ENCODE assay signal across 26 mouse cellular contexts in the genomic region with DNA sequence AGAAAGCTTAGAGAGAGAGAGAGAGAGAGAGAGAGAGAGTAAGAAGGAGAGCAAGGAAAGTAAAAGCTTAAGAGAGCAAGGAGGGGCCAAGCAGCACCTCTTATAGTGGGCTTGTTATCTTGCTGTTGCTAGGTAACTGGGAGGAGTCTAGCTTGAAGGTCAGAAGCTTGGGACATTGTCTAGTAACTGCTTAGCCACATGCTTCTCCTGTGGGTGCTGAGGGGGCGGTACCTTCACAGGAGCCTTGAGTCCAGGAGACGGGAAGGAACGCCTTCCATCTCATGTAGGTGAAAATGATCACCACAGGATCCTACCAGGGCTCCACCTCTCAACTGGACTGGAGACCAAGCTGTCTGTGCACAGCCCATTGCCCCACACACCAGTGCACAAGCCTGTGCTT. TPM values are rescaled to one million over a fixed set of nuclear protein-coding genes. Genes with fewer than 3 reads are reported as not detected.
DNase-seq lines count a peak whose midpoint lies in the region; ATAC-seq and TF ChIP-seq lines count a peak whose summit lies in the region.
"Had no signal": no experiment of that assay in that cellular context is flagged by ENCODE, and none has a peak within 500 bp of the region (broad histone marks: within the 10 kb centered on the region; RNA-seq: fewer than 3 reads in every experiment).

No protein-coding gene starts in this region.

- H3K4me1 ChIP-seq in heart, embryonic 12.5 days (replicated peaks), result peaks cover 50% of the 10 kb centered on the region
- 0 out of 2 replicates have a peak, but pooled peaks cover 4% of the 10 kb centered on the region for H3K4me1 ChIP-seq in embryonic facial prominence, embryonic 15.5 days
- peaks cover 7% of the 10 kb centered on the region; the same call in 1 of the 2 replicates for H3K4me1 ChIP-seq in stomach, embryonic 14.5 days (ENCODE audit: control insufficient read depth, insufficient read depth, low read length)
- H3K4me1 ChIP-seq: forebrain, embryonic 12.5 days; liver, embryonic 15.5 days had no signal

- H3K27me3 ChIP-seq in heart, embryonic 12.5 days (replicated peaks), result no peaks in the 10 kb centered on the region
- H3K27me3 ChIP-seq in embryonic facial prominence, embryonic 15.5 days, result no peaks in the 10 kb centered on the region
- no peaks in the 10 kb centered on the region for H3K27me3 ChIP-seq in stomach, embryonic 14.5 days (ENCODE audit: control insufficient read depth, insufficient read depth, low read length)
- H3K27me3 ChIP-seq: embryonic facial prominence, embryonic 12.5 days; forebrain, embryonic 12.5 days; hindbrain, embryonic 13.5 days; limb, embryonic 13.5 days; liver, embryonic 15.5 days; Patski had no signal

- no peak overlapping the region for H3K4me2 ChIP-seq in heart, embryonic 12.5 days
- H3K4me2 ChIP-seq in embryonic facial prominence, embryonic 15.5 days (replicated peaks), result no peak overlapping the region
- H3K4me2 ChIP-seq in stomach, embryonic 14.5 days (replicated peaks; ENCODE audit: low read depth, low read length), result no peak overlapping the region
- H3K4me2 ChIP-seq: embryonic facial prominence, embryonic 12.5 days; forebrain, embryonic 12.5 days; hindbrain, embryonic 13.5 days; limb, embryonic 13.5 days; liver, embryonic 15.5 days; midbrain, embryonic 11.5 days had no signal

- H3K27ac ChIP-seq in heart, embryonic 12.5 days (ENCODE audit: poor library complexity, severe bottlenecking), result peak overlapping the region; percentile 68; the same call in 1 of the 2 replicates
- peak overlapping the region; percentile 41; the same call in 1 of the 2 replicates for H3K27ac ChIP-seq in left cerebral cortex, adult 2 months
- peak overlapping the region; percentile 71; the same call in 1 of the 2 replicates for H3K27ac ChIP-seq in embryonic facial prominence, embryonic 15.5 days (replicated peaks)
- no peak overlapping the region for H3K27ac ChIP-seq in stomach, embryonic 14.5 days (ENCODE audit: low read length)
- H3K27ac ChIP-seq: forebrain, embryonic 12.5 days; liver, embryonic 15.5 days; macrophage had no signal

- H3K4me3 ChIP-seq in heart, embryonic 12.5 days, result no peak overlapping the region
- H3K4me3 ChIP-seq in left cerebral cortex, adult 2 months, result no peak overlapping the region
- no peak overlapping the region for H3K4me3 ChIP-seq in embryonic facial prominence, embryonic 15.5 days (replicated peaks)
- H3K4me3 ChIP-seq in stomach, embryonic 14.5 days (ENCODE audit: low read depth, low read length), result no peak overlapping the region
- H3K4me3 ChIP-seq: embryonic facial prominence, embryonic 12.5 days; forebrain, embryonic 12.5 days; hindbrain, embryonic 13.5 days; limb, embryonic 13.5 days; liver, embryonic 15.5 days had no signal

- no peaks in the 10 kb centered on the region for H3K9me3 ChIP-seq in heart, embryonic 12.5 days (replicated peaks)
- H3K9me3 ChIP-seq in embryonic facial prominence, embryonic 15.5 days (replicated peaks), result no peaks in the 10 kb centered on the region
- H3K9me3 ChIP-seq in stomach, embryonic 14.5 days (ENCODE audit: control insufficient read depth, low read depth, low read length), result no peaks in the 10 kb centered on the region
- H3K9me3 ChIP-seq: embryonic facial prominence, embryonic 12.5 days; forebrain, embryonic 12.5 days; hindbrain, embryonic 13.5 days; limb, embryonic 13.5 days; liver, embryonic 15.5 days had no signal

- no peak for DNase-seq in heart, postnatal 25 days (ENCODE audit: low spot score)
- no peak for DNase-seq in left cerebral cortex, adult 2 months (ENCODE audit: extremely low spot score in 1 of 2, low spot score in 2 of 2)
- DNase-seq in left cerebral cortex, adult 8-10 months (ENCODE audit: low spot score in 2 of 2), result no peak
- DNase-seq: adrenal gland, postnatal 25 days; cerebellum, adult 2 months; gastrocnemius, postnatal 36 days; kidney, adult 18-20 months; kidney, postnatal 10 days; retina, postnatal 1 day; right cerebral cortex, postnatal 4 days; thymus, adult 18-20 months had no signal

- 51% methylated on average over 3 of the region's 3 CpGs for WGBS in heart, embryonic 12.5 days
- 83% methylated on average over 3 of the region's 3 CpGs for WGBS in embryonic facial prominence, embryonic 15.5 days
- WGBS in stomach, embryonic 14.5 days, result 70% methylated on average over 3 of the region's 3 CpGs

- H3K9ac ChIP-seq in heart, embryonic 12.5 days, result no peak overlapping the region
- H3K9ac ChIP-seq in embryonic facial prominence, embryonic 15.5 days, result no peak overlapping the region
- no peak overlapping the region for H3K9ac ChIP-seq in stomach, embryonic 14.5 days (replicated peaks; ENCODE audit: low read depth, low read length)
- H3K9ac ChIP-seq: embryonic facial prominence, embryonic 12.5 days; forebrain, embryonic 12.5 days; hindbrain, embryonic 13.5 days; limb, embryonic 13.5 days; liver, embryonic 15.5 days had no signal

- TF ChIP-seq CTCF in left cerebral cortex, adult 2 months (IDR thresholded peaks at IDR 0.05), result no peak

- intact Hi-C loops in heart, postnatal 25 days (cut with DNase I), result no loop called here
- intact Hi-C loops in left cerebral cortex, adult 2 months (cut with DNase I), result no loop called here

- peaks cover 10% of the 10 kb centered on the region; the same call in 1 of the 2 replicates for H3K36me3 ChIP-seq in heart, embryonic 12.5 days
- no peaks in the 10 kb centered on the region for H3K36me3 ChIP-seq in embryonic facial prominence, embryonic 15.5 days
- H3K36me3 ChIP-seq in stomach, embryonic 14.5 days (ENCODE audit: control insufficient read depth, insufficient read depth, low read length), result no peaks in the 10 kb centered on the region
- H3K36me3 ChIP-seq: forebrain, embryonic 12.5 days; hindbrain, embryonic 13.5 days; liver, embryonic 15.5 days had no signal

- ATAC-seq in heart, embryonic 12.5 days (ENCODE audit: insufficient number of reproducible peaks, low FRiP score), result no peak
- ATAC-seq in embryonic facial prominence, embryonic 15.5 days (ENCODE audit: insufficient number of reproducible peaks, low FRiP score, low TSS enrichment, low read depth), result no peak
- ATAC-seq in stomach, embryonic 14.5 days (ENCODE audit: insufficient number of reproducible peaks, insufficient read depth, low FRiP score, low read depth), result peak; percentile 46; the same call in 1 of the 2 replicates
- no peak for ATAC-seq in frontal cortex, adult (ENCODE audit: low TSS enrichment)
- ATAC-seq: activated CD4-positive, CD25-positive, alpha-beta regulatory T cell, adult 4 months; Patski had no signal

RNA-seq across cellular contexts. Expression of a gene that starts 16.1 kb away (rescaled TPM):
- polyA plus RNA-seq in heart, embryonic 12.5 days (2016; fragmentation: Nextera tagmentation; extraction: Ambion mirVana), result 13.8 and 15.4 TPM in 2 replicates
- total RNA-seq in heart, postnatal 25 days (2021), result under 1 TPM; 0.45 to 0.73 TPM
- 1 to 10 TPM; 6.5 to 8.5 TPM for total RNA-seq in left cerebral cortex, adult 2 months (2021)
- 1 to 10 TPM; 4.4 to 8.6 (median 6.8) TPM for total RNA-seq in left cerebral cortex, adult 8-10 months (2022)
- polyA plus RNA-seq in embryonic facial prominence, embryonic 15.5 days (2015; fragmentation: Nextera tagmentation; extraction: Ambion mirVana), result 17.1 and 28.4 TPM in 2 replicates
- 8.7 and 10.0 TPM in 2 replicates for polyA plus RNA-seq in stomach, embryonic 14.5 days (2014; fragmentation: Nextera tagmentation; extraction: Ambion mirVana)
- total RNA-seq: common myeloid progenitor, adult 5-6 weeks; neutrophil, adult 5-6 weeks had no signal
